Mouse (Mus musculus) v-Abl transformed pro-B cells (cell line): ENCODE measurements at regions not wholly inside any gene's neighbourhood (a gene's known extent, or its start where the extent isn't known, plus 50 kb on each side); places are given as distances from the start of the nearest gene placed in this dataset.

Experiments used
- in situ Hi-C, 2 experiments: fragments of 400-800 bp; cut with MboI; formaldehyde crosslinking; loops; one replicate each; pipeline ENCODE4 v1.15.1; 2025; ENCODE audit not compliant: unreplicated experiment in 2 of 2

- in situ Hi-C loops, result no loop called here
Measured at GRCm38 (mm10) chr15:56832666-56833065, 644.8 kb downstream of the Slc22a22 start.

GRCm38 (mm10) chr15:56820977-56821579, 656.3 kb downstream of the Slc22a22 start:
- in situ Hi-C loops, result no loop called here

- in situ Hi-C loops, result no loop called here
Measured at GRCm38 (mm10) chr15:56820256-56820976, 657.0 kb downstream of the Slc22a22 start.

GRCm38 (mm10) chr15:56818158-56818690, 659.2 kb downstream of the Slc22a22 start:
- in situ Hi-C loops, result no loop called here

- in situ Hi-C loops, result no loop called here
Measured at GRCm38 (mm10) chr15:56817204-56818157, 659.9 kb downstream of the Slc22a22 start.

GRCm38 (mm10) chr15:56813876-56814275, 663.5 kb downstream of the Slc22a22 start:
- in situ Hi-C loops, result no loop called here

- in situ Hi-C loops, result no loop called here
Measured at GRCm38 (mm10) chr15:56810151-56810550, 667.3 kb downstream of the Slc22a22 start.

GRCm38 (mm10) chr15:56807611-56808010, 669.8 kb downstream of the Slc22a22 start:
- in situ Hi-C loops, result no loop called here

- in situ Hi-C loops, result no loop called here
Measured at GRCm38 (mm10) chr15:56801933-56802332, 675.5 kb downstream of the Slc22a22 start.

GRCm38 (mm10) chr15:56775431-56775830, 702.0 kb downstream of the Slc22a22 start:
- in situ Hi-C loops, result no loop called here

GRCm38 (mm10) chr15:56774648-56775393, 702.6 kb downstream of the Slc22a22 start:
- in situ Hi-C loops, result no loop called here

- in situ Hi-C loops, result no loop called here
Measured at GRCm38 (mm10) chr15:56766356-56766755, 711.1 kb downstream of the Slc22a22 start.

GRCm38 (mm10) chr15:56764957-56765482, 712.4 kb downstream of the Slc22a22 start:
- in situ Hi-C loops, result no loop called here

- in situ Hi-C loops, result no loop called here
Measured at GRCm38 (mm10) chr15:56764019-56764418, 713.4 kb downstream of the Slc22a22 start.

GRCm38 (mm10) chr15:56746698-56747097, 730.7 kb downstream of the Slc22a22 start:
- in situ Hi-C loops, result no loop called here

- in situ Hi-C loops, result no loop called here
Measured at GRCm38 (mm10) chr15:56744915-56745314, 732.5 kb downstream of the Slc22a22 start.
